Mouse (Mus musculus) urinary bladder, postnatal 36 days (tissue): ENCODE data around the gene Scai.
A peak's percentile ranks its signal among the peaks of the same experiment; 100 is the strongest.

Experiments
- DNase-seq, 2 experiments: peaks; one replicate each; pipeline ENCODE4 v3.0.0; 2022; ENCODE audit warnings: low spot score in 2 of 2, mixed read lengths in 1 of 2

Scai gene

GRCm38 (mm10) chr2:39190561-39191056, at the start of gene Scai:
TSS of gene Scai (minus strand) at chr2:39190734.
- peak; percentile 96 to 98 for DNase-seq

- DNase-seq = no peak
Observed at GRCm38 (mm10) chr2:39226731-39227130, 36.2 kb upstream of the Scai start.

GRCm38 (mm10) chr2:39226019-39226640, 35.6 kb upstream of the Scai start, which contains the start of gene Ppp6c:
TSS of gene Ppp6c (minus strand) at chr2:39226451.
- peak; percentile 79 to 92 for DNase-seq

DNA sequence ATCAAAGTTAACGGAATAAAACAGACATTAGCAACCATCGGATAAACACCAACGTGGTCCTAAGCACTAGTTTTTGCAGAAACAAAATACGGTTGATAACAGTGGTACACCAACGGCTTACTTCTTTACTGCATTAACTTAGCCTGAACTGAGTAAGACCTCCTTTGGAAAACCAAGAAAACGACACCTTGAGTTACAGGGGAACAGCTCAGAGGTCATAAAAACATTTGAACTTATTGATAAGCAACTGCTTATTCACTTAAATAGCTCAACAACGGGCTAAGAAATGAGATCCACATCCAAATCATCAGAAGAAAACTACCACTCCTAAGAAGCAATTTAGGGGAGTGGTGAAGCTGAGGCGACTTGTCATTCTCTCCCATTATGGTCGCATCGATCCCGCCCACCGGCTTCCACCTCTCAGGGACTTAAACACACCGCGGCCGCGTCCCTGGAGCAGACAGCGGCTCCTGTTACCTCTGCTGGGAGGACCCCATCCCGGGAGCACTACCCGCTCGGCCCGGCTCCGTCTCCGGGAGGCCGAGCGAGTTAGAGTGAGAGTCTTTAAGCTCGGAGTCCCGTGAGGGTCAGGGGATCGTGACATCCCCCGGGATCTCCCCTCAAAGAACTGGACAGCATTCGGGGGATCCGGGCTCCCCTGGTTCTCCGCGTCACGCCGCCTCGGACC, 34.9 kb upstream of the Scai start:
- DNase-seq = peak in 1 of 2 experiments; percentile 32

GRCm38 (mm10) chr2:39224621-39225020, 34.1 kb upstream of the Scai start:
- DNase-seq = no peak

DNA sequence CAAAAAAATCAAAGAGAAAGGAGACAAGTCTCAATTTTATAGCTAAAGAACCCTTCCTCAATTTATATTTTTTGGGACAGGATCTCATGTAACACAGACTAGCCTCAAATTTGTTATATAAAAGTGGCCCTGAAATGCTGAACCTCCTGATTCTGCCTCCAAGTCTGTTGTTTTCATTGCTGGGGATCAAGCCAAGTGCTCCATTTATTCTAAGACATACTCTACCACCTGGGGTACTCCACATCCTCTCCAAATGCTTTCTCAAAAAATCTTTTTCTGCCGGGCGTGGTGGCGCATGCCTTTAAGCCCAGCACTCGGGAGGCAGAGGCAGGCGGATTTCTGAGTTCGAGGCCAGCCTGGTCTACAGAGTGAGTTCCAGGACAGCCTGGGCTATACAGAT, 29.5 kb upstream of the Scai start:
- no peak for DNase-seq

- no peak for DNase-seq
Observed at GRCm38 (mm10) chr2:39219034-39219433, 28.5 kb upstream of the Scai start.

DNA sequence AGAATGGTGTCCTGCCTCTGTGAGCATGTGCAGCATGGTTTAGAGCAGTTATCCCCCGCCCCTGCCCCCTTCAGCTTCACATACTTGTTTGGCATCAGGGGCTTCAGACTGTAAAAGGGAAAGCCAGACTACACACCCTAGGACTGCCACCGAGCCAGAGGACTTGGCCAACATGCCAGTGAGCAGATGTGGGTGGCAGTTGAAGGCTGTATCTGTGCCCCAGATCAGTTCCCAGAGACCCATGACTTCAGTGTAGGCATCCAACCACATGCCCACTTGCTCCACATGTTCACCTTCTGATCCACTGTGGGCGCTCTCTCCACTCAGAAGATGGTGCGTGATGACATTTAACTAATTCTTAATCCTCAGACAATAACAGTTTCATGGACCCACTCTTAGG, 26.6 kb upstream of the Scai start:
- DNase-seq = no peak

DNA sequence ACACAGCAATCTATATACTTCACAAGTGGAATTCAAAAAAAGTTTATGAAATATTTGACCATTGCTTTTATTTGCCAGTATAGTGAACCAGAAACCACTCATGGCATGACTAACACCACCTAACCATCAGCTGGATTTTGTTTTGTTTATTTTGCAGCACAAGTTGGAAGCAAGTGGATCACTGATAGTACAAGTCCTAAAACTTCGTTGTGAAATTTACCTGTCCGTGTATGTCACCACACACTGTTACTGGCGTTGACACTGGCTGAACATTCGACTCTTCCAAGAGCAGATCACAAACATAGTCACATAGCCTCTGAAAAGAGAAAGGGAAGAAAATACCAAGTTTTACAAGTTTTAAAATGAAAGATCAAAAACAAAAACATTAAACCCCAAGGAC, 20.2 kb upstream of the Scai start:
- no peak for DNase-seq

DNA sequence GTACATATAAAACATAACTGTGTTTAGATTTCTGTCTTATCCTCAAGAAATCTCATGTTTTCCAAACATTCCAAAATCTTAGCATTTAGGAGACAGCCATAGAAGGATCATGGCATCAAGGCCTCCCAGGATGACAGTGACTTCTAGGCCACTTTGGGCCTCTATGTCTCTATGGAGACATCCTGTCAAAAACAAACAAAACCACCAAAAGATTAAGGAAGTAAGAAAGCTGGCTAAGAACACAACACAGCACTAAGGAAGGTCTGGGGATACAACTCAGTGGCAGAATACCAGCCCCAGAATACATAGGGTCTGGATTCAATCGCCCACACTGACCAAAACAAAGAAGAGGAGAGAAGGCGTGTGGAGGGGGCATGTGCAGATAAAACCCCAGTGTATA, 12.8 kb upstream of the Scai start:
- DNase-seq = no peak

DNA sequence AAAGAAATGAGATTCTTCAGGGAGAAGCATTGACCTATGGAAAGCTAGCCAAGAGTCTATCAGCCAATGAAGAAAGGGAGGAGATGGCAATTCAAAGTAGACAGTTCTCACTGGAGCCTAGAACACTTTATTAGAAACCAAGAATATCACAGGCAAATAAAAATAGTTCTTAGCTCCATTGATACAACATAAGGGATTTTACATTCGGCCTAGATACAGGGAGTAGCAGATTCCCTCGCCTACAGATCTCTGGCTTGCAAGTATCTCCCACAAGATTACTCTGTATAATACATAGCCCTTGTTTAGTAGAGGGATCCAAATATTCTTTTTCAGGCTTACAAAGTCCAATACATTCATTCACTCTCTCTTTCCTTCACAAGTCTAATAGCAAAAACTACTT, 4.3 kb upstream of the Scai start:
- no peak for DNase-seq

DNA sequence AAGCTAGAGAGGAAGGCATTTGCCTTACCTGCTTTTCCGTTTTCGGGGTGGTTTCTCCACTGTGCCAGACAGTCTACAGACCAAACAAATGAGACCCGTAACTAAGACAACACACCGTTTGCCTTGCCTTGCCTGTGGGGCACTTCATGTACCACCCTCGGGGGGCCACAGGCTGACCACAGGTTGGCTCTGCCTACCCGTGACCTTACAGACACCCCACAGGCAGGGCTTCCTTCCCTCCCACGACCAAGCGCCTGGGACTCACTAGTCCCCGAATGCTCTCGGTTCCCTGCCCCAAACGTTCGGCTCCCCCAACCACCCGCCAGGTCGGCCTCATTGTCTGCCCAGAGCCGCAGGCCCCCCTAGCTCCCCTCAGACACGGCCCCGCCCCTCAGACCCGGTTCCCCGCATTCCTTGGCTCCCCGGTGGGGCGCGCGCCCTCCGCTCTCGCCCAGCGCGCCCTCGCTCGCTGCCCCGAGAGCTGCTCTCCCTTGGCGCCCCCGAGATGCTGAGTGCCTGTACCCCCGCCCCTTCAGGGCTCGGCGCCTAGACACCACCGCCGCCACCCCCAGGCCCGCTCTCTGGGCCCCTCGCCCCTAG, 473 bp downstream of the Scai start:
- peak; percentile 17 to 19 for DNase-seq

GRCm38 (mm10) chr2:39185942-39186341, 4.6 kb downstream of the Scai start:
- DNase-seq = no peak

DNA sequence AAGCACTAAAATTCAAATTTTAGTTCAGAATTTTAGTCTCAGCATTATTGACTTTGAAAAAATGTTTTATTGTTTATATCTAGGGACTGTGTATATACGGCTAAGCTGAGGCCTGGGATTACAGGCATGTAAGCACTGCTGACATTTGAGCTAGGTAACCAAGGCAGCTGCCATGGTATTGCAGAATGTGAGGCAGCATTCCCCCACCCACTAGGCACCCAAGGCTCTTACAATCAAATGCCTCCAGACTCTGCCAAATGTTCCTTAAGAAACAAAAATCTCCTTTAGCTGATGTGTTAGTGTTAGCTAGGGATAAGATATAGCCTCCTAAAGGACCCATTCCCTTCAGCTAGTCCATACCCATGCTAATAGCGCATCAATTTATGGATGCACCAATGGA, 6.9 kb downstream of the Scai start:
- no peak for DNase-seq

GRCm38 (mm10) chr2:39160996-39161395, 29.5 kb downstream of the Scai start:
- DNase-seq = no peak

GRCm38 (mm10) chr2:39157916-39158315, 32.6 kb downstream of the Scai start:
- DNase-seq = no peak

DNA sequence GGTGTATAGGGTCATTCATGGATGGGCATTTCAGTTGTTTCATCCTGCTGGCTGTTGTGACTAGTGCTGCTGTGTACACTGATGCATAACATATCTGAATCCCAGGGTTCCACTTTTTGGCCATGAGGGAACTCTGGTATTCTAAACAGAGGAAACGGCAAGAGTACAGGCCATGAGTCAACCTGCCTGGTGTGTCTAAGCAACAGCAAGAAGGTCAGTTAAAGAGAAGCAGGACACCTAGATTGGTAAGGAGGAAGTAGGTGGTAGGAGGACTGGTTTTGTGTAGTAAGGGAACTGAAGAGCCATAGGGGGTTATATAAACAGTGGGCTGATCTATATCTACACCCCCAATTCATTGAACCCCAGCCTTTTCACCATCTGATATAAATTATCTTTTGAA, 33.7 kb downstream of the Scai start:
- no peak for DNase-seq

DNA sequence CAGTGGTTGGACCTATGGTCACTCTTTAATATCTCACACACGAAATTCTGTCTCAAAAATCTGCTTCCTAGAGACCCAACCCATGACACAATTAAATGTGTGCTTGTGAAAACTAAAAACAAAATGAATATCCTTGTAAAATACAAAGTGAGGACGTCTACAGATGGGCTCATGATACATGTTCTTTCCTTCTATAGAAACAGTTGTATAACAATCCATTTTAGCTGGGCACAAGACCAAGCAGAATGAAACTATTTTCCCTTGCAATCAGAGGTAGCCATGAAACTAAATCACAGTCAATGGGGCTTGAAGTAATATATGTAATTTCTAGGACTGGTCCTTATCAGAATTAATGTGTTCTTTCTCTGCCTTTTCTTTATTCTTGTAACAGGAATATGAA, 39.6 kb downstream of the Scai start:
- DNase-seq = no peak

- DNase-seq = no peak
Observed at GRCm38 (mm10) chr2:39148075-39148474, 42.5 kb downstream of the Scai start.

- DNase-seq = no peak
Observed at GRCm38 (mm10) chr2:39146469-39146868, 44.1 kb downstream of the Scai start.

DNA sequence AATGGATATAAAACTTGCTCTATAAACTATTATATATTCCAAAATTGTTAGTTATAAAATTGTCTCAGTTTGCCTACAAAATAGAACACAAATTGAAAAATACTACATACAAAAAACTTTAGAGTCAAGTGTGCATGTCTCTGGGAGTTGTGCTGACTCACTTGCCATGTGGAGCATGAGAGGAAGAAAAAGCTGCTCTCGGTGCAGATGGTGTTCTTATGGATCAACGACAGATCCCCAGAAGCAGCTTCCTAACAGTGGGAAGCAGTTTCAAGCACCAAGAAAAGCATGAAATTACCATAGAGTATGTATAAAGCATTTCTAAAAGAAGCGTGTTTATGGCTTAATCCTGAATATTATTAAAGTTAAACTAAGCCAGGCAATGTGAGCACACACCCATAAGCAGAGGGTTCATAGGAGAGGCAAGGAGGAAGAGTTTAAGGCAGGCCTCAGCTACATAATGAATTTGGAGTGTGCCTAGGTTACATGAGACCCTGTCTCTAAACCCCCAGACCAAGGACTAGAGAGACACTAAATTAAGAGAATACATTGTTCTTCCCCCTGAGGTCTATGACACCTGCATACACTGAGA, 48.1 kb downstream of the Scai start:
- no peak for DNase-seq

DNA sequence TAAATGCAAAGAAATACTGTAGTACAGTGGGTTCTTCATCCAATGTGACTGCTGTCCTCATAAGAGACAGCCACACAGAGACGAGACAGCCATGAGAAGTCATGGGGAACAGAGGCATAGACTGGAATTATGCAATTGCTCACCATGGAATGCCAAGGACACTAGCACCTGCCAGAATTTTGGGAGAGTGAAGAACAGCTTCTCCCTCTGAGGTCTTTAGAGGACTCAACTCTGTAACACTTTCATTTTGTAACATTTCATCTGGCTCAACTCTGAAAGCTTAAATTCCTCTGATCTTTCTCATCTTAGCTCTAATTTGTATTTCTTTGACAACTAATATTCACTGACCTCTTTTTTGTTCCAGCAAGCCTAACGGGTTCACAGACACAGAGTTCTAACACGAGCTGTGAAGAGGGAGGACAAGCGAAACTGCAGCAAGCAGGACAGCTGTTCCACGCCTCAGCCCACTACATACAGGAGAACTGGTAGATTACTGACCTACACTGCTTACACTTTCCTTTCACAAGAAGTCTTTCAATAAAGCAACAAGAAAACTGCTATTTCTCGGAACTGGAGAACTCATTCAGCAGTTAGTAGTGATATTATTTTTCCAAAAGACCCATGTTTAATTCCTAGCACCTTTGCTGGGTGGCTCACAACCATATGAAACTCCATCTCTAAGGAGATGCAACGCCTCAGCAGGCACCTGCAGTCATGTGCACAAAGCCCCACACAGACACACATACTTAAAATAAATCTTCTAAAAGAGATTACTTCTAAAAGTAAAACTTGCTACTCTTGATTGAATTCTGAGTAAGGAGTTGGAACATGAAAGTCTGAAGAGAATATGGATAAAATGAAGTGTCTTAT, 49.7 kb downstream of the Scai start:
- DNase-seq = peak; percentile 9 to 43
